8 mouse cellular contexts compared by ENCODE assay signal in the genomic region with DNA sequence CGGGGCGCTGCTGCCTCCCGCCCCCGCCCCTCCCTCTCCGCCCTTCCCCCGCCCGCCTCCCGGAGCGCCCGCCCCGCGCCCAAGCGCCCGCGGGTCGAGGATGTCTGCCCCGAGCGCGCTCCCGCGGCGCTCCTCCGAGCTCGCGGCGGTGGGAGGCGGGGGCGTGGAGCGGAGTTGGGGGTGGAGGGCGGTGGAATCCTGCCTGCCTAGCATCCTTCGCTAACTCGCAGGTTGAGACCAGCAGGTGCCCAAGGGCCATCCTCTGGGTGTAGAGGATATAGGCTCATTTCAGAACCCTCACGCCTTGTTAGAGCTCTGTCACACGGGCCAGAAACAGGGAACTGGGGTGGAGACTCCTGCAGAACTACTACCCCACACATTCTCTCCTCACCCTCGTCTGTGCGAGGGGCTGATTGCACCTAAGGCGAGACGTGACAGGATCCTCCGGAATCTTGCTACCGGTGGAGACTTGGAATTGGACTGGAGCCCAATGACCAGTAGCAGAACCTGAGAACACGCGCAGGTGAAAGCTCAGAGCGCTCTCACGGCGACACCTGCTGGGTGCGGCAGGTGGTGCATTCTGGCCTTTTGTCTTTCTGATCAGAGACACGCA. TPM values are rescaled to one million over a fixed set of nuclear protein-coding genes. Genes with fewer than 3 reads are reported as not detected.
DNase-seq lines count a peak whose midpoint lies in the region; ATAC-seq and TF ChIP-seq lines count a peak whose summit lies in the region.

No protein-coding gene starts in this region.

- peak; percentile 96 for TF ChIP-seq CTCF in left cerebral cortex, adult 2 months (IDR thresholded peaks at IDR 0.05)

- peak; percentile 25 for DNase-seq in adipocyte (ENCODE audit: low spot score)
- DNase-seq in cerebellum, postnatal 10 days: peak; percentile 95 to 97
- DNase-seq in frontal cortex, postnatal 14 days (ENCODE audit: low spot score in 2 of 2): peak; percentile 73 to 83
- peak; percentile 81 to 89 for DNase-seq in left cerebral cortex, adult 2 months (ENCODE audit: extremely low spot score in 1 of 2, low spot score in 2 of 2)
- peak; percentile 83 for DNase-seq in lung, postnatal 36 days
- DNase-seq in right cerebral cortex, postnatal 14 days: peak; percentile 80

- H3K27ac ChIP-seq in left cerebral cortex, adult 2 months: 0 out of 2 replicates have a peak overlapping the region, but pooled peaks have one; percentile 19

- intact Hi-C loops in left cerebral cortex, adult 2 months (cut with DNase I): loop anchor here (1.0 to 5.0 kb wide), 3 partner anchors 65 to 239 kb away; no protein-coding TSS in a partner anchor

- H3K4me3 ChIP-seq in left cerebral cortex, adult 2 months: peak overlapping the region; percentile 53

- peak; percentile 25 for ATAC-seq in inflammation-experienced regulatory T-cells, adult 6 months
- no peak for ATAC-seq in erythroid progenitor cell, adult 5-6 weeks (replicated peaks; ENCODE audit: low FRiP score, poor library complexity, severe bottlenecking)

RNA-seq across cellular contexts. Expression of gene Wnt7a, which starts 0.3 kb away (rescaled TPM):
- polyA plus RNA-seq in inflammation-experienced regulatory T-cells, adult 6 months (2017; shearing (Covaris generic)): not detected
- total RNA-seq in left cerebral cortex, adult 2 months (2021): 10 to 100 TPM in 1 of 2 experiments, 1 to 10 TPM in 1; 9.8 to 16.0 TPM
- total RNA-seq in erythroid progenitor cell, adult 5-6 weeks (2015; ENCODE audit: low replicate concordance): not detected in 2 replicates
- total RNA-seq in erythroid progenitor cell, adult 5-6 weeks (2017; ENCODE audit: low replicate concordance): not detected in 2 replicates

Comparison
In these comparisons a context has a peak if more than half of its experiments do, and no peak if none do; other contexts are left out.
1. DNase-seq: peak in every context shown above with its lines; median percentile 96 in cerebellum, postnatal 10 days; 85 in left cerebral cortex, adult 2 months; 83 in lung, postnatal 36 days; 80 in right cerebral cortex, postnatal 14 days; 78 in frontal cortex, postnatal 14 days; 25 in adipocyte.
2. RNA of gene Wnt7a, which starts 0.3 kb away (total RNA-seq): 9.8 to 16.0 TPM in left cerebral cortex, adult 2 months; not detected in erythroid progenitor cell, adult 5-6 weeks; every median in the first group is over 10 times any median in the second.